Mouse (Mus musculus) cerebellum, adult 2 months (tissue): Measurements from ENCODE around the gene Tcf7l2. TPM values are rescaled to one million over a fixed set of nuclear protein-coding genes. Genes with fewer than 3 reads are reported as not detected.

Experiments used
- DNase-seq, 2 experiments: peaks; one replicate each; pipeline ENCODE4 v3.0.0; 2021
- H3K27ac ChIP-seq: fragments of 200-500 bp; 2 replicates; pipeline ENCODE4 v1.5.1; 2012; ENCODE audit warnings: low read length, control low read depth, inconsistent platforms; ENCODE audit not compliant: insufficient read depth
- H3K27me3 ChIP-seq: fragments of 200-500 bp; 2 replicates; pipeline ENCODE4 v1.6.1; 2012; ENCODE audit warnings: inconsistent platforms, mild to moderate bottlenecking, low read length, moderate library complexity; ENCODE audit not compliant: control insufficient read depth, insufficient read depth
- H3K4me1 ChIP-seq: fragments of 200-500 bp; 2 replicates; pipeline ENCODE4 v1.6.1; 2011; ENCODE audit warnings: low read length; ENCODE audit not compliant: control insufficient read depth, insufficient read depth
- H3K4me3 ChIP-seq: fragments of 200-500 bp; replicated peaks from 2 replicates; pipeline ENCODE3; 2011; ENCODE audit warnings: mild to moderate bottlenecking, low read depth, low read length, control low read depth; ENCODE audit not compliant: insufficient read depth
- CTCF ChIP-seq: fragments of 200-500 bp; IDR thresholded peaks from 2 replicates; pipeline ENCODE4 v1.5.1; 2011; ENCODE audit warnings: low read depth, mild to moderate bottlenecking, control low read depth, low read length, moderate library complexity, borderline replicate concordance; ENCODE audit not compliant: insufficient read depth
- POLR2A ChIP-seq: fragments of 200-500 bp; IDR thresholded peaks from 2 replicates; pipeline ENCODE4 v1.6.1; 2011; ENCODE audit warnings: low read length, control low read depth, borderline replicate concordance; ENCODE audit not compliant: insufficient read depth
- WGBS: fragments of 180-500 bp; shearing (Covaris S2); methylation state at CpG from one replicate; pipeline ENCODE4 v1.1.7; 2018; 5-methylcytosine and 5-hydroxymethylcytosine counted together
- polyA plus RNA-seq: library from polyadenylated mRNA; depleted of rRNA; stranded (reverse); fragments of >200 nt; gene quantifications from 2 replicates; pipeline ENCODE4 v1.2.3, GENCODE M21; 2012

The Tcf7l2 gene
- polyA plus RNA-seq, 1 experiment = 23.3 TPM

GRCm38 (mm10) chr19:55736016-55736415 is 5.6 kb upstream of the Tcf7l2 start:
- Histone ChIP-seq H3K27ac (no peak overlapping the region), H3K4me1 (no peaks in the 10 kb centered on the region), H3K27me3 (no peaks in the 10 kb centered on the region; the same call in 1 of the 2 replicates), H3K4me3 (no peak overlapping the region)
- no peak for DNase-seq
- 60% methylated on average over 6 of the region's 6 CpGs for WGBS
- TF ChIP-seq POLR2A (no peak), CTCF (no peak)

GRCm38 (mm10) chr19:55739713-55740112 is 1.9 kb upstream of the Tcf7l2 start:
- no peak overlapping the region for H3K4me3 ChIP-seq
- H3K4me1 ChIP-seq = no peaks in the 10 kb centered on the region
- H3K27ac ChIP-seq = no peak overlapping the region
- peaks cover 11% of the 10 kb centered on the region for H3K27me3 ChIP-seq
- WGBS = 58% methylated on average over 4 of the region's 4 CpGs
- TF ChIP-seq CTCF (no peak), POLR2A (no peak)
- no peak for DNase-seq

DNA sequence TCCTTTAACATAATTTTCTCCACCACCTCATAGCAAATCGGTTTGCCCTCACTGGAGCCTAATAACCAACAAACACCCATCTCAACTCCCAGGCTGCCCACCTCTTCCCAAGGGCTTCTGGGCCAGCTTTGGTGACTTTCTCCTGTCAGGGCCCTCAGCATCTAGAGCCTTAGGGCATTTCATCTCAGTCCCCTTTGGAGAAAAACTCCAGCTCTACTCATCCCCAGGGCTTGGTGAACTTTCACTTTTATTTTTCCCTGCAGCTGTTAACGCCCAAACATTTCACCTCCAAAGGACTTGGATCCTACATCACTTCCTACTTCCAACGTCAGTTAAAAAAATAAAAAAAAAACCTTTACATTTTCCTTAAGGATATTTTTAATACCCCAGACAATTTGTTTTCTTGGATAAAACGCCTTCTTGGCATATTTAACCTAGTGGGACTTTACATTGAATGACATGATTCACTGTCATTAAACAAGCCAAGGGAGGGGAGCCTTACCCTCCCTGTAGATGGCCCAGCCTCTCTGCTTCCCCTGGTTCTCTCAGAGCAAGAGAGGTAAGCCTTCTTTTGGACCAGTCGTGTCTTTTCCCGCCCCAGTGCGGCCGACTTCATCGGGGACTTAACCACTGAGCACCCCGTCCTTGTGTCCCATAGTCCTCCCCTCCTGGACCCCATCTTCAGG is 724 bp upstream of the Tcf7l2 start:
- 31% methylated on average over 10 of the region's 10 CpGs for WGBS

DNA sequence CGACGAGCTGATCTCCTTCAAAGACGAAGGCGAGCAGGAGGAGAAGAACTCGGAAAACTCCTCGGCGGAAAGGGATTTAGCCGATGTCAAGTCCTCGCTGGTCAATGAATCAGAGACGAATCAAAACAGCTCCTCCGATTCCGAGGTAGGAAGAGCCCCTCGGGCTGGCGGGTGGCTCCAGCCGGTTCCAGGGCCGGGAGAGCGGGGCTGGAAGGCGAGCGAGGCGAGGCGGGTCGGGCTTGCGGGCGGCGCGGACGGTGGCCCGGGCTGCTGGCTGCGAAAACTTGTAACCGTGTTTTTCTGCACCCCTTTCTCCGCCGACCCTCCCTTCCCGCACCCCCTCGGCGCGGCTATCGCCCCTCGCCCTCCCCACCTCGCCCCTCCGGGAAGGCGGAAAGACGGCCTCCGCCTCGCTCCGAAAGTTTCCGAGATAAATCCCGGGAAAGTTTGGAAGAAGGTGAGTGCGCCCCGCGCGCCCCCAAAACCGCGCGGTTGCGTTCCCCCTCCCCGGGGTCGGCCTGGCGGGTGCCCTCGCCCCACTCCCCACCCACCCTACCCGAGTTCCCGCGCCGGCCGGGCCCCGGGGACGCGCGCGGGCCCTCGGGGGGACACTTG is 873 bp downstream of the Tcf7l2 start:
- DNase-seq = peak in 1 of 2 experiments; percentile 23
- under 1% methylated on average over 70 of the region's 70 CpGs for WGBS

More for the DNA sequence above, 724 bp upstream of the Tcf7l2 start:
- H3K27me3 ChIP-seq = peaks cover 13% of the 10 kb centered on the region
- no peak for DNase-seq
- H3K4me1 ChIP-seq = no peaks in the 10 kb centered on the region
- TF ChIP-seq POLR2A = no peak
- no peak for TF ChIP-seq CTCF
- H3K27ac ChIP-seq = no peak overlapping the region
- peak overlapping the region; percentile 25 for H3K4me3 ChIP-seq

DNA sequence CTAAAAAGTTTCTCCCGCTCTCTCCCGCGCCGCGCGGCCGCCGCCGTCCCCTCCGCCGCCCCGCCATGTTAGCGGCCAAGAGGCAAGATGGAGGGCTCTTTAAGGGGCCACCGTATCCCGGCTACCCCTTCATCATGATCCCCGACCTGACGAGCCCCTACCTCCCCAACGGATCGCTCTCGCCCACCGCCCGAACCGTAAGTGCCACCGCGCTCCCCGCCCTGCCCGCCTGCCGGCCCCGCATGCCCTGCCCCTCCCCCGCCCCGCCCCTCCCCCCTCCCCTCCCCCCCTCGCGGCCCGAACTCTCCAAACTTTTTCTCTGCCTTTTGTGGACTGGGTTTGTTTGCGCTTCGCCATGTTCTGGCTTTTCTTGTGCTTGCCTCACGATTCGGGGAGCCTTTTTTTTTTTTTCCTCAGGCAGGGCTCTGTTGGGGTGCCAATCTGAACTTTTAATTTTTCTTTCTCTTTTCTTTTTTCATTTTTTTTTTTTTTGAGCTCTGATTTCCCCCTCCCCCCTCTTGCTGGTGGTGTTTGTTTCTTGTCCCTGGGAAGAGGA is 1.5 kb downstream of the Tcf7l2 start:
- WGBS = under 1% methylated on average over 30 of the region's 38 CpGs
- Histone ChIP-seq H3K27ac (no peak overlapping the region), H3K4me1 (no peaks in the 10 kb centered on the region), H3K4me3 (peak overlapping the region; percentile 46), H3K27me3 (peaks cover 13% of the 10 kb centered on the region)
- TF ChIP-seq POLR2A (no peak), CTCF (no peak)
- DNase-seq = peak in 1 of 2 experiments; percentile 16

More for the DNA sequence above, 873 bp downstream of the Tcf7l2 start:
- H3K27ac ChIP-seq = no peak overlapping the region
- no peak for TF ChIP-seq POLR2A
- TF ChIP-seq CTCF = no peak
- H3K4me1 ChIP-seq = no peaks in the 10 kb centered on the region
- peaks cover 13% of the 10 kb centered on the region for H3K27me3 ChIP-seq
- peak overlapping the region; percentile 28 for H3K4me3 ChIP-seq

GRCm38 (mm10) chr19:55743557-55744441 is 2.2 kb downstream of the Tcf7l2 start:
- peak; percentile 17 to 32 for DNase-seq
- 2% methylated on average over 47 of the region's 47 CpGs for WGBS
- H3K4me1 ChIP-seq = no peaks in the 10 kb centered on the region

GRCm38 (mm10) chr19:55744576-55745191 is 3.1 kb downstream of the Tcf7l2 start:
- no peak overlapping the region for H3K4me3 ChIP-seq
- TF ChIP-seq POLR2A = no peak
- no peak for TF ChIP-seq CTCF
- no peaks in the 10 kb centered on the region for H3K4me1 ChIP-seq
- H3K27ac ChIP-seq = no peak overlapping the region
- peaks cover 13% of the 10 kb centered on the region for H3K27me3 ChIP-seq
- 9% methylated on average over 21 of the region's 21 CpGs for WGBS
- DNase-seq = peak in 1 of 2 experiments; percentile 9

More at GRCm38 (mm10) chr19:55743557-55744441, 2.2 kb downstream of the Tcf7l2 start:
- H3K4me3 ChIP-seq = peak overlapping the region; percentile 22
- H3K27me3 ChIP-seq = peaks cover 13% of the 10 kb centered on the region
- TF ChIP-seq POLR2A = no peak
- no peak overlapping the region for H3K27ac ChIP-seq
